Mouse (Mus musculus) right cerebral cortex, postnatal 4 days (tissue): ENCODE measurements at regions not wholly inside any gene's neighbourhood (a gene's known extent, or its start where the extent isn't known, plus 50 kb on each side); places are given as distances from the start of the nearest gene placed in this dataset.
A peak's percentile ranks its signal among the peaks of the same experiment; 100 is the strongest.

Experiments used
- DNase-seq: peaks from one replicate; pipeline ENCODE4 v3.0.0-alpha.2; 2022

GRCm38 (mm10) chr13:102280198-102280597 is 413.2 kb upstream of the Cd180 start:
- DNase-seq, result no peak

GRCm38 (mm10) chr13:102294451-102294850 is 398.9 kb upstream of the Cd180 start:
- DNase-seq, result no peak

DNA sequence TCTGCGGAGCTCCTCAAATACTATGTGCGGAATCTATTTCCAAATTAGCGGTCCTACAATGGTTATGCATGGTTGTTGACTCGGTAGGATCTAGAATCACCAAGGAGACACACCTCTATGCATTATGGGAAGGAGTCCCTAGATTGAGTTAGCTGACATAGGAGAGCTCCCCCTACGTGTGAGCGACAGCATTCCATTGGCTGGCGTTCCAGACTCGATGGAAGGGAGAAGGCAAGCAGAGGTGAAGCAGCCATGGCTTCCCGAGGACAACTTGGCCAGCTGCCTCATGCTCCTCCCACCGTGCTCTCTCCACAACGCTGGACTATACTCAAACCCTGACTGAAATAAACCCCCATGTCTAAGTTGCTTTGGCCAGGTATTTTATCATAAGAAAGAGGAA is 398.3 kb upstream of the Cd180 start:
- DNase-seq, result no peak

DNA sequence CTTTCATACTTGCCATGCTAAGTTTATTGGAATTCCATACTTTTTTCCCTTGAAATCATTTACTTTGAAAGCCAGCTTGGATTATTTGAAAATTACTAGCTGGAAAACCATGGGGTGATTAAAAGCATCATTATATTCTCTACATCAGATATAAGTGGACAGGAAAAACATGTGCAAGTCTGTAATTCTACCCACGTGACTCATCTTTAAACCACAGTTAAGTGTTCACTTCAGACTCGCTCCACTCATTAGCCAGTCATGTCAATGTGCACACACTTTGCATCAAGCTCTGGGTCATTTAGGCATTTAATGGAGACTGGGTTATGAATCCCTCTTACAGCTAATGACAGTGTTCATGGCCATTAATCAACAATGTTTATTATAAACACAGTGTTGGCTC is 385.4 kb upstream of the Cd180 start:
- no peak for DNase-seq

GRCm38 (mm10) chr13:102312096-102312495 is 381.3 kb upstream of the Cd180 start:
- no peak for DNase-seq

DNA sequence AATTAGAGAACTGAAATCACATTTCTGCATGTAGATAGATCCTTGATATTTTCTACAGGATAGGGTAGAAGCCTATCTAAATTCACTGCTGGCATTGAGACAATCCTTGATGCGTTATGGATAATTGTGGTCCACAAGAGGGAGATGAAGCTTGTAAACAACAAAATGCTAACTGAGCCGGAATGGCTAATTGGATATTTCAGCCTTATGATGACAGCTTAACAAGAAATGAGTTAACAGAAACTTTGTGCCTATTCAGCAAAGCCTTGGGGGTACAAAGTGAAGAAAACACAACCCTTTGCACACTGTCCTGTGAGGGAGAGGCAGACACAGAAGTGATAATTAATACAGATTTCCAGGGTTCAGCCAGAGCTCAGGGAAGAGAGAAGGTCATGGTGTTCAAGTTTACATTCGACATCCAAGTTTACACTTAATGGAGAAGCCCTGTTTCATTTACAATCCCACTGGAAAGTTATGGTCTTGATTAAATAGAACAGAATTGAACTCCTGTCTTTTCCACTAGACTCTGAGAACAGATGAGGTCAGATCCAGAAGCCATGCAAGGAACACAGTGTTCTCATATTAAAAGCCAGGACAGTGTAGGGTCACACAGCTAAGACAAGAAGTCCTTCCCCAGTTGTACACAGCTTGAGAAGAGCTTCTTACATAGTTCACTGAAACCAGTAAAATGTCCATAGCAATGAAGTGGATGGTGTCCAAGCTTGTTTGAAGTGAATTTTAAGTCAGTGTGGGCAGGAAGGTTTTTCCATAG is 377.3 kb upstream of the Cd180 start:
- DNase-seq, result no peak

- no peak for DNase-seq
Observed at GRCm38 (mm10) chr13:102318891-102319404, 374.4 kb upstream of the Cd180 start.

- DNase-seq, result no peak
Observed at GRCm38 (mm10) chr13:102319453-102319852, 373.9 kb upstream of the Cd180 start.

- DNase-seq, result no peak
Observed at GRCm38 (mm10) chr13:102323876-102324275, 369.5 kb upstream of the Cd180 start.

GRCm38 (mm10) chr13:102326003-102326402 is 367.4 kb upstream of the Cd180 start:
- no peak for DNase-seq

DNA sequence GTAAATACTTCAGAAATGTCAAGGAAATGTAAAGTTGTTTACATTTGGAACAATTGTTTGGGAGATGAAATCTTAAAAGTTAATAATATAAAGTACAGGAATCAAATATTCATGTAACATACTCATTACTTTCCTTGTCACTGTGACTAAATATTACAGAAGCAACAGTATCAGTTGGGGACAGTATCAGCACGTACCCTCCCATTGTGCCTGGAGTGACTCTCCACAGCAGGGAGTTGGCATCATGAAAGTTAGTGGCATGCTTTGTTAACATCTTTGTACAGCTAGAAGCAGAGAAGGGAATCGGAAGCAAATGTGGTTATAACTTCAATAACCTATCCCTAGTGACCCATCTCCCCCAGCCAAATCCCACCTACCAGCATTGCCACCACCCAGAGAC is 366.8 kb upstream of the Cd180 start:
- no peak for DNase-seq

- no peak for DNase-seq
Observed at GRCm38 (mm10) chr13:102333667-102334066, 359.7 kb upstream of the Cd180 start.

DNA sequence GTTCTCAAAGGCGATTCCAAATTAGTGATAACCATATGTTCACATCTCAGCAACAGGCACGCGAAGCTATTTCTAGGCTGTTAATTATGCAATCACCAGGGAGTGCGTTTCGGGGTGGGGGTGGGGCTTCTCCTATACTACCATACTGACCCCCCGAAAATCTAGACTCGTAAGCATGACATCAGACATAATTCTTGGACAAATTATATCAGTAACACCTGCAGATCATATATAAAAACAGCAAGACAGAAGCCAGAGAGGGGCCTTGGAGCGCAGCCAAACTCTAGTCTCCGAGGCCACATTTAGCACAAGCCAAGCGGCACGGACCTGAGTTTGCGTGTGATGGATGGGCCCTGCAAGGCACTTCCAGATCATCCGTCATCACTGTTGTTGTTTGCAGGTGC is 359.2 kb upstream of the Cd180 start:
- DNase-seq, result peak; percentile 58

GRCm38 (mm10) chr13:102343236-102343635 is 350.1 kb upstream of the Cd180 start:
- no peak for DNase-seq

GRCm38 (mm10) chr13:102344606-102345269 is 348.6 kb upstream of the Cd180 start:
- no peak for DNase-seq

DNA sequence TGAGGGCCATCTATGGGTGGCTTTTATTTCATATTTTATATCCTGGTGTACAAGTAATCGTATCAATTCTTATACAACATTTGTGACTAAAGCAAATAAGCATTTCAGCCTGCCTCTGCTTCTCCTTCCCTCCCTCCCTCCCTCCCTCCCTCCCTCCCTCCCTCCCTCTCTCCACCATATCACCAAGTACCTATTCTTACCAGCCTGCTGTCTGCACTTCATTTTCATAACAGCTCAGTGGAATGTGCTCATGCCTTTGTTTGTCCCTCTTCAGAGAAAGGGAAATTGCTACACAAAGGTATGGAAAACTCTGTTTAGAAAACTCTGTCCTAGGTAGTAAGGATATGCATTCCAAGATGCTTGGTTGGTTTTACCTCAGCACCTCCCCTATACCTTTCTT is 343.9 kb upstream of the Cd180 start:
- no peak for DNase-seq

DNA sequence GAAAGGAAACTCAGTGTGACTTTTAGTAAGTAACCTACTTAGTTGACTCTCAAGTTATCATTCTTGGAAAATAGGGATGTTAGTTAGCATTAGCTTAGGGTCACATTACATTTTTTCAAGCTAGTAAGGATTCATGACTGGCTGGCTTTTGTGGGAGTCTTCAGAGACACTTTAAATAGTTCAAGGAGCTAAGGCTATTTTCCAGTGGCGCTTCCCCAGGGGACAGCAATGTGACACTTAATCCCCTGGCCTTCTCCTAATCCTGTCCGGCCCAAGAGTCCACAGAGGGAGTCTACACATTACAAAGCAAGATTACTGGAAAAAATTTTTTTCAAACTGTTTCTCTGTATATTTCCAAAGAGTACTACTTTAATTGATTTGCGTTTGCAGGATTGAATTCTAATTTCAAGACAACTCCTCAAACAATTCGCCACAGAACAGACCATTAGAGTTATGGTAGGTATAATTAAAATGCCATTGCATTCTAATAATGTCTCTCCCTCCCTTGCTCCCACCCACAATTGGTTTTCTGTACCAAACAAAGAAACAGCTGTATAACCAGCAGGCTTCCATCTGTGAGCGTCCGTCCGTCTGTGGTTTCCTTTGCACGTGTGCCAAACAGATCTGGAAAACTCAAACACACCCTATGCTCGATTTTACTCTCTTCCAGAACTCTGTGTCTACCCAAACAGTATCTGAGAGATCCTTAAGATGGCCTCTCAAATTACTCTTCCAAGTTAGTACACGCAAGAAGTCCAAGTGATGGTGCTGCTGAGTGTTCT is 341.1 kb upstream of the Cd180 start:
- DNase-seq, result no peak

GRCm38 (mm10) chr13:102355569-102355968 is 337.8 kb upstream of the Cd180 start:
- DNase-seq, result peak; percentile 13

GRCm38 (mm10) chr13:102372451-102373082 is 320.8 kb upstream of the Cd180 start:
- no peak for DNase-seq

GRCm38 (mm10) chr13:102380667-102381066 is 312.7 kb upstream of the Cd180 start:
- no peak for DNase-seq

DNA sequence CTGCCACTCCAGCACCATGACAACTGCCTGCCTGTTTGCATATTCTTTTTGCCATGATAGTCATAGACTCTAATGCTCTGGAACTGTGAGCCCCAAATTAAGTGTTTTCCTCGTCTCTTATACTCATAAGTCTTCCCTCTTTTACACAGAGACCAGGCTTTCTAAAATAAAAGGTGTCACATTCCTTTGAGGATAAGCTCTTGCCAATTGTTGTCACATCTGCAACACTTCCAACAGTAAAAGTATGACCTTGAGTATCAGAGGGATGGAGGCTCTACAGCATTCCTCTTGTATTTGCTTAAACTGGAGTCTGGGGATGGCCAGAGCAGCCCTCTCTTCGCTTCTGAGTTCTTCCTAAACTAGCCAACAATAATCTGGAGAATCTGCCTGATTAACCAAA is 301.4 kb upstream of the Cd180 start:
- no peak for DNase-seq

DNA sequence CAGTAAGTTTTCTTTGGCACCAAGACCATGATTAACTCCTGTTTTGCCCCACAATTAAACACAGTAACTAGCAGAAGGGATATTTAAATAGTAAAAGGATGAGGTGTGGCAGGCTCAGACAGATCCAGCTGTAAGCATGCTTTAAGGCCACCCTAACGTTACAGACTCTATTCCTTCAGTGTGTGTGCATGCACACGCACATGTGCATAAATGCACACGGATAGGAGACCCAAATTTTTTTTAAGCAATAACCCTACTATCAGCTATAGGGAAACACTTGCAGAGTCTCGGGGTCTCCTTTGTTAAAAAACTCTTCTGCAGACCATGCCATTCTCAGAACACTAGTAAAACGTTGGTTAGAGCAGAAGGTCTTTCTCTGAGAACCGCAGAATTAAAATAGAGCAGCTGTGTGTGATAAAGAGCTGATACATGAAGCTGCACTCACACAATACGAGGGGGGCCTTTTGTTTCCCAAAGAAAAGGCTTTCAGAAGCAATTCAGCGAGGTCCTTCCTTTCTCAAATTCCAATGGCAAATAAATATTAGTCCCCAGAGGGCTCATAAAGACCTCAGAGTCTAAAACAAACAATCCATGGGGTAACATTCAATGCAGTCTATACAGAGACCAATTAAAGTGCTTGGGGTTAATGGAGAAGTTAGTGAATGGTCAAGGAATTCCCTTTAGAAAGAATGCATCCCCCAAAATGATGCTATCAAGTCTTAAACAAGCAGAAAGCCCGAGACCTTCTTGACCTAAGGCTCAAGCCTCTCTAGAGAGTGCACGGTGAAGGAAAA is 300.3 kb upstream of the Cd180 start:
- no peak for DNase-seq
